Mouse (Mus musculus): ENCODE results near the gene Usp19.

GRCm38 (mm10) chr9:108461181-108461631 lies 29.2 kb upstream of the Usp19 start, which contains the start of gene Klhdc8b:
- TF ChIP-seq CTCF (IDR thresholded peaks at IDR 0.05; ENCODE audit: borderline replicate concordance, extremely low read depth, insufficient read depth, insufficient read length) (no peak), POLR2A (IDR thresholded peaks at IDR 0.05; ENCODE audit: borderline replicate concordance, extremely low read depth, insufficient read depth, insufficient read length, poor library complexity, severe bottlenecking) (no peak)
